Mouse (Mus musculus) midbrain, embryonic 10.5 days (tissue): ENCODE measurements around the gene Mbnl2. TPM values are rescaled to one million over a fixed set of nuclear protein-coding genes. Genes with fewer than 3 reads are reported as not detected.

ENCODE experiments used
- DNase-seq: peaks from one replicate; pipeline ENCODE4 v3.0.0-alpha.2; 2017; ENCODE audit warnings: low spot score
- H3K27ac ChIP-seq: fragments of 300-500 bp; sonication (generic); replicated peaks from 2 replicates; pipeline ENCODE4 v1.5.1; 2016; ENCODE audit warnings: mild to moderate bottlenecking
- H3K27me3 ChIP-seq: fragments of 300-500 bp; sonication (generic); 2 replicates; pipeline ENCODE4 v1.6.1; 2016; ENCODE audit warnings: low read depth, mild to moderate bottlenecking; ENCODE audit not compliant: poor library complexity, severe bottlenecking
- H3K36me3 ChIP-seq: fragments of 300-500 bp; sonication (generic); 2 replicates; pipeline ENCODE4 v1.6.1; 2016; ENCODE audit warnings: mild to moderate bottlenecking, moderate library complexity
- H3K4me1 ChIP-seq: fragments of 300-500 bp; sonication (generic); 2 replicates; pipeline ENCODE4 v1.6.1; 2016
- H3K4me3 ChIP-seq: fragments of 300-500 bp; sonication (generic); 2 replicates; pipeline ENCODE4 v1.5.1; 2016; ENCODE audit warnings: mild to moderate bottlenecking, moderate library complexity
- H3K9me3 ChIP-seq: fragments of 300-500 bp; sonication (generic); replicated peaks from 2 replicates; pipeline ENCODE4 v1.6.1; 2016; ENCODE audit warnings: mild to moderate bottlenecking
- WGBS: fragments of 180-500 bp; shearing (Covaris S2); methylation state at CpG from one replicate; pipeline ENCODE4 v1.1.7; 2016; 5-methylcytosine and 5-hydroxymethylcytosine counted together
- polyA plus RNA-seq: library from polyadenylated mRNA; unstranded; fragments of >200 nt; fragmentation: Nextera tagmentation; extraction: Ambion mirVana; gene quantifications from 2 replicates; pipeline ENCODE4 v1.2.1, GENCODE M21; 2016

Gene Mbnl2
- polyA plus RNA-seq, 1 experiment from 2014 or later: 24.0 TPM

- H3K36me3 ChIP-seq: no peaks in the 10 kb centered on the region
- no peaks in the 10 kb centered on the region for H3K4me1 ChIP-seq
- no peak overlapping the region for H3K27ac ChIP-seq
- H3K4me3 ChIP-seq: no peak overlapping the region
- H3K9me3 ChIP-seq: no peaks in the 10 kb centered on the region; the same call in 1 of the 2 replicates
- DNase-seq: no peak
- 59% methylated on average over 8 of the region's 8 CpGs for WGBS
- no peaks in the 10 kb centered on the region; the same call in 1 of the 2 replicates for H3K27me3 ChIP-seq
Observed at GRCm38 (mm10) chr14:120363090-120363818, 87.8 kb downstream of the Mbnl2 start.

- Histone ChIP-seq H3K27ac (no peak overlapping the region), H3K27me3 (no peaks in the 10 kb centered on the region; the same call in 1 of the 2 replicates), H3K36me3 (no peaks in the 10 kb centered on the region), H3K4me3 (no peak overlapping the region), H3K9me3 (no peaks in the 10 kb centered on the region), H3K4me1 (peaks cover 4% of the 10 kb centered on the region)
- WGBS: 93% methylated on average over 4 of the region's 4 CpGs
- no peak for DNase-seq
Observed at GRCm38 (mm10) chr14:120365088-120365487, 89.6 kb downstream of the Mbnl2 start.

- Histone ChIP-seq H3K4me3 (no peak overlapping the region), H3K27me3 (no peaks in the 10 kb centered on the region; the same call in 1 of the 2 replicates), H3K9me3 (no peaks in the 10 kb centered on the region), H3K36me3 (no peaks in the 10 kb centered on the region), H3K4me1 (peaks cover 12% of the 10 kb centered on the region), H3K27ac (no peak overlapping the region)
- 90% methylated on average over 8 of the region's 8 CpGs for WGBS
- DNase-seq: no peak
Observed at GRCm38 (mm10) chr14:120366962-120367361, 91.5 kb downstream of the Mbnl2 start.

GRCm38 (mm10) chr14:120367589-120367988, 92.1 kb downstream of the Mbnl2 start:
- Histone ChIP-seq H3K4me3 (no peak overlapping the region), H3K36me3 (no peaks in the 10 kb centered on the region), H3K9me3 (no peaks in the 10 kb centered on the region), H3K4me1 (peaks cover 12% of the 10 kb centered on the region), H3K27me3 (no peaks in the 10 kb centered on the region; the same call in none of the 2 replicates), H3K27ac (no peak overlapping the region)
- no peak for DNase-seq
- 92% methylated on average over 4 of the region's 4 CpGs for WGBS

GRCm38 (mm10) chr14:120368456-120368855, 93.0 kb downstream of the Mbnl2 start:
- H3K9me3 ChIP-seq: no peaks in the 10 kb centered on the region
- H3K36me3 ChIP-seq: no peaks in the 10 kb centered on the region
- no peak overlapping the region for H3K27ac ChIP-seq
- WGBS: 87% methylated on average over 5 of the region's 5 CpGs
- H3K4me3 ChIP-seq: no peak overlapping the region
- no peaks in the 10 kb centered on the region; the same call in none of the 2 replicates for H3K27me3 ChIP-seq
- peaks cover 12% of the 10 kb centered on the region for H3K4me1 ChIP-seq
- DNase-seq: no peak

GRCm38 (mm10) chr14:120368914-120369391, 93.5 kb downstream of the Mbnl2 start:
- Histone ChIP-seq H3K9me3 (no peaks in the 10 kb centered on the region), H3K36me3 (no peaks in the 10 kb centered on the region), H3K4me3 (no peak overlapping the region), H3K27ac (no peak overlapping the region), H3K27me3 (no peaks in the 10 kb centered on the region; the same call in none of the 2 replicates), H3K4me1 (peaks cover 12% of the 10 kb centered on the region)
- WGBS: 86% methylated on average over 8 of the region's 8 CpGs
- no peak for DNase-seq

GRCm38 (mm10) chr14:120370044-120370443, 94.6 kb downstream of the Mbnl2 start:
- no peaks in the 10 kb centered on the region for H3K9me3 ChIP-seq
- 82% methylated on average over 14 of the region's 14 CpGs for WGBS
- H3K4me3 ChIP-seq: no peak overlapping the region
- no peak overlapping the region for H3K27ac ChIP-seq
- H3K27me3 ChIP-seq: no peaks in the 10 kb centered on the region; the same call in none of the 2 replicates
- no peaks in the 10 kb centered on the region for H3K36me3 ChIP-seq
- peaks cover 12% of the 10 kb centered on the region for H3K4me1 ChIP-seq
- DNase-seq: no peak

GRCm38 (mm10) chr14:120370631-120371030, 95.2 kb downstream of the Mbnl2 start:
- no peak for DNase-seq
- 90% methylated on average over 11 of the region's 11 CpGs for WGBS

GRCm38 (mm10) chr14:120371174-120371573, 95.7 kb downstream of the Mbnl2 start:
- Histone ChIP-seq H3K9me3 (no peaks in the 10 kb centered on the region), H3K4me1 (peaks cover 12% of the 10 kb centered on the region), H3K27me3 (no peaks in the 10 kb centered on the region; the same call in none of the 2 replicates), H3K36me3 (no peaks in the 10 kb centered on the region), H3K4me3 (no peak overlapping the region), H3K27ac (no peak overlapping the region)
- 82% methylated on average over 5 of the region's 5 CpGs for WGBS
- no peak for DNase-seq

More at GRCm38 (mm10) chr14:120370631-120371030, 95.2 kb downstream of the Mbnl2 start:
- Histone ChIP-seq H3K4me3 (no peak overlapping the region), H3K9me3 (no peaks in the 10 kb centered on the region), H3K27me3 (no peaks in the 10 kb centered on the region; the same call in none of the 2 replicates), H3K27ac (no peak overlapping the region), H3K4me1 (peaks cover 12% of the 10 kb centered on the region), H3K36me3 (no peaks in the 10 kb centered on the region)

- 75% methylated on average over 11 of the region's 11 CpGs for WGBS
- no peaks in the 10 kb centered on the region; the same call in 1 of the 2 replicates for H3K27me3 ChIP-seq
- no peak overlapping the region for H3K4me3 ChIP-seq
- peaks cover 22% of the 10 kb centered on the region for H3K4me1 ChIP-seq
- H3K9me3 ChIP-seq: no peaks in the 10 kb centered on the region
- no peak overlapping the region for H3K27ac ChIP-seq
- no peak for DNase-seq
- no peaks in the 10 kb centered on the region for H3K36me3 ChIP-seq
Observed at GRCm38 (mm10) chr14:120373026-120374024, 97.9 kb downstream of the Mbnl2 start.

GRCm38 (mm10) chr14:120374786-120375185, 99.3 kb downstream of the Mbnl2 start:
- WGBS: 97% methylated on average over 14 of the region's 14 CpGs
- Histone ChIP-seq H3K4me1 (peaks cover 21% of the 10 kb centered on the region), H3K9me3 (no peaks in the 10 kb centered on the region), H3K36me3 (no peaks in the 10 kb centered on the region), H3K27ac (no peak overlapping the region), H3K4me3 (no peak overlapping the region), H3K27me3 (no peaks in the 10 kb centered on the region; the same call in 1 of the 2 replicates)
- no peak for DNase-seq

GRCm38 (mm10) chr14:120377192-120377591, 101.7 kb downstream of the Mbnl2 start:
- H3K27me3 ChIP-seq: no peaks in the 10 kb centered on the region
- no peak overlapping the region for H3K27ac ChIP-seq
- no peaks in the 10 kb centered on the region for H3K9me3 ChIP-seq
- no peak overlapping the region for H3K4me3 ChIP-seq
- 87% methylated on average over 4 of the region's 4 CpGs for WGBS
- no peak for DNase-seq
- peaks cover 21% of the 10 kb centered on the region for H3K4me1 ChIP-seq
- peaks cover 5% of the 10 kb centered on the region; the same call in 1 of the 2 replicates for H3K36me3 ChIP-seq
